Mouse (Mus musculus) kidney, embryonic 15.5 days (tissue): ENCODE results near the gene Zfp280b. TPM values are rescaled to one million over a fixed set of nuclear protein-coding genes. Genes with fewer than 3 reads are reported as not detected.

ENCODE experiments used
- ATAC-seq: fragments of 200-750 bp; cut with Nextera tagmentation; replicated peaks from 2 replicates; pipeline ENCODE4 v1.8.0; 2017; ENCODE audit warnings: moderate TSS enrichment; ENCODE audit not compliant: low FRiP score
- H3K27ac ChIP-seq: fragments of 300-500 bp; sonication (generic); 2 replicates; pipeline ENCODE4 v1.5.1; 2015; ENCODE audit warnings: mild to moderate bottlenecking, inconsistent platforms
- H3K27me3 ChIP-seq: fragments of 300-500 bp; sonication (generic); 2 replicates; pipeline ENCODE4 v1.6.1; 2015; ENCODE audit warnings: inconsistent platforms
- H3K36me3 ChIP-seq: fragments of 300-500 bp; sonication (generic); 2 replicates; pipeline ENCODE4 v1.6.1; 2015; ENCODE audit warnings: inconsistent platforms
- H3K4me1 ChIP-seq: fragments of 300-500 bp; sonication (generic); 2 replicates; pipeline ENCODE4 v1.6.1; 2015; ENCODE audit warnings: inconsistent platforms
- H3K4me2 ChIP-seq: fragments of 300-500 bp; sonication (generic); 2 replicates; pipeline ENCODE4 v1.6.1; 2015; ENCODE audit warnings: moderate library complexity, mild to moderate bottlenecking, inconsistent platforms
- H3K4me3 ChIP-seq: fragments of 300-500 bp; sonication (generic); replicated peaks from 2 replicates; pipeline ENCODE4 v1.5.1; 2015; ENCODE audit warnings: mild to moderate bottlenecking, inconsistent platforms
- H3K9ac ChIP-seq: fragments of 300-500 bp; sonication (generic); 2 replicates; pipeline ENCODE4 v1.6.1; 2015; ENCODE audit warnings: mild to moderate bottlenecking, inconsistent platforms
- H3K9me3 ChIP-seq: fragments of 300-500 bp; sonication (generic); replicated peaks from 2 replicates; pipeline ENCODE4 v1.6.1; 2016; ENCODE audit warnings: inconsistent platforms
- WGBS: fragments of 180-500 bp; shearing (Covaris S2); methylation state at CpG from one replicate; pipeline ENCODE4 v1.1.7; 2015; ENCODE audit warnings: mixed read lengths; 5-methylcytosine and 5-hydroxymethylcytosine counted together
- polyA plus RNA-seq: library from polyadenylated mRNA; unstranded; fragments of >200 nt; fragmentation: Nextera tagmentation; extraction: Ambion mirVana; gene quantifications from 2 replicates; pipeline ENCODE4 v1.2.1, GENCODE M21; 2015

The Zfp280b gene
- polyA plus RNA-seq, 1 experiment from 2014 or later = 24.9 TPM

DNA sequence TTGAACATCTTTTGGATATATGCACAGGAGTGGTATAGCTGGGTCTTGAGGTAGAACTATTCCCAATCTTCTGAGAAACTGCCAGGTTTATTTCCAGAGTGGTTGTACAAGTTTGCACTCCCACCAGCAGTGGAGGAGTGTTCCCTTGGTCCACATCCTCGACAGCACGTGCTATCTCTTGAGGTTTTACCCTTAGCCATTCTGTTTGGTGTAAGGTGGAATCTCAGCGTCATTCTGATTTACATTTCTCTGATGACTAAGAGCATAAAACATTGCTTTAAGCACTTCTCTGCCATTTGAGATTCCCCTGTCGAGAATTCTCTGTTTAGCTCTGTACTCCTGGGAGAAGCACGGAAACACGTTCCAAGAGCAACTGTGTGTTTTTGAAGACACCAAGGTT lies 19.5 kb upstream of the Zfp280b start:
- no peak for ATAC-seq
- H3K4me2 ChIP-seq = no peak overlapping the region
- 66% methylated on average over 6 of the region's 6 CpGs for WGBS
- no peaks in the 10 kb centered on the region for H3K36me3 ChIP-seq
- H3K27me3 ChIP-seq = no peaks in the 10 kb centered on the region
- H3K4me3 ChIP-seq = no peak overlapping the region
- no peaks in the 10 kb centered on the region for H3K4me1 ChIP-seq
- H3K9me3 ChIP-seq = no peaks in the 10 kb centered on the region
- H3K9ac ChIP-seq = no peak overlapping the region
- no peak overlapping the region for H3K27ac ChIP-seq

DNA sequence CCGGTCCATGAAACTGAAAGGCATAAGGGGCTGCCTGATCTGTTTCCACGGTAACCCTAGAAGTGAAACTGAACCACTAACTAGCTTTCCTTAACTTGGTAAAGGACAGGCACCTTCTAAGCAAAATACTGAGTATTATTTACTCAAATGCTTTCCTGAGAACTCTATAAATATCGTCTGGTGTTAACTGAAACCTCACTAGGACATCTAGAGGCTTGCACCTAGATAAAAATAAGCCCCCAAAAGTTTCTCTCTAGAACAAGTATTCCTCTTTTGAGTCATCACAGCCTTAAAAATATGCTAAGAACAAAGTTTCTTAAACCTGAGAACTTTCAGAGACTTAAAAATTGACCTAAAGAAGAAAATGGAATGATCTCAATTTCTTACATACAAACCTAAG lies 15.6 kb upstream of the Zfp280b start:
- no peak overlapping the region for H3K9ac ChIP-seq
- no peak overlapping the region for H3K4me2 ChIP-seq
- no peaks in the 10 kb centered on the region for H3K36me3 ChIP-seq
- H3K4me3 ChIP-seq = no peak overlapping the region
- 87% methylated on average over 3 of the region's 3 CpGs for WGBS
- ATAC-seq = no peak
- no peaks in the 10 kb centered on the region for H3K4me1 ChIP-seq
- no peaks in the 10 kb centered on the region for H3K27me3 ChIP-seq
- no peak overlapping the region for H3K27ac ChIP-seq
- H3K9me3 ChIP-seq = no peaks in the 10 kb centered on the region; the same call in 1 of the 2 replicates

DNA sequence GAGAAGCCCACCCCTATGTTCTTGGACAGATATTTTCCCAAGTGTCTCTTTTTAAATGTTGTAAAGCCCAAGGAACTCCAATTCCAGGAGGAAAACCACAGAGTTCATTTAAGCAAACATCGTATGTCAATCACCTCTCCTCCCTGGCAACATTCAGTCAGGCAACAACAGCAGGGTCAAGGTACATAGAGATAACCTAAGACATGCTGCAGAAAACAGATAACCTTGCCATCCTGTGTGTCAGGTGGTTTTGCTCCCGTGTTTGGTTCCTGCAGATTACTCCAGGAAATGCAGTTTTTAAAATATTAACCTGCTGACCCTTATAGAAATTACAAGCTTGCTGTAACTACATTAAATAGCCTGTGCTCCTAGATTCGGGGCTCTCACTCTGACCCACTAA lies 10.7 kb upstream of the Zfp280b start:
- Histone ChIP-seq H3K9me3 (peaks cover 6% of the 10 kb centered on the region; the same call in 1 of the 2 replicates), H3K36me3 (no peaks in the 10 kb centered on the region), H3K4me2 (no peak overlapping the region), H3K4me3 (no peak overlapping the region), H3K4me1 (no peaks in the 10 kb centered on the region), H3K27ac (no peak overlapping the region), H3K27me3 (no peaks in the 10 kb centered on the region), H3K9ac (no peak overlapping the region)
- ATAC-seq = no peak
- 66% methylated on average over 3 of the region's 3 CpGs for WGBS

DNA sequence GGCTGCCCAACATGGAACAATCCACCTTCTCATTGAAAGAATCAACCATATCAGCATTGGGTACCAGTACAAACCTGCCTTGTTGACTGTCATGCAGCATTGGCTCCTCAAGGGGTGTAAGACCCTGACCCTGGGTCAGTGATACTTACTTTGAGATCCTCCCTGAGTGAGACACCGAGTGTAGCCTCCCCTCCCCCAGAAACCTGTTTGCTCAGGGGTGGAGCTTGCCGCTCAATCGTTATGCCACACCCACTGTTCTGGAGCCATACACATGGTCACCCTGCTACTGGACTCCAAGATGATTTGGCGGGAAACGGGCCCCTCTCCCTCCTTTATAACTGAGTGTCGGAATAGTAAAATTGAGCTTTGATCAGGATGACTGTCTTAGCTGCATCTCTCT lies 8.5 kb upstream of the Zfp280b start:
- ATAC-seq = no peak
- whole genome bisulfite sequencing = 86% methylated on average over 6 of the region's 6 CpGs

DNA sequence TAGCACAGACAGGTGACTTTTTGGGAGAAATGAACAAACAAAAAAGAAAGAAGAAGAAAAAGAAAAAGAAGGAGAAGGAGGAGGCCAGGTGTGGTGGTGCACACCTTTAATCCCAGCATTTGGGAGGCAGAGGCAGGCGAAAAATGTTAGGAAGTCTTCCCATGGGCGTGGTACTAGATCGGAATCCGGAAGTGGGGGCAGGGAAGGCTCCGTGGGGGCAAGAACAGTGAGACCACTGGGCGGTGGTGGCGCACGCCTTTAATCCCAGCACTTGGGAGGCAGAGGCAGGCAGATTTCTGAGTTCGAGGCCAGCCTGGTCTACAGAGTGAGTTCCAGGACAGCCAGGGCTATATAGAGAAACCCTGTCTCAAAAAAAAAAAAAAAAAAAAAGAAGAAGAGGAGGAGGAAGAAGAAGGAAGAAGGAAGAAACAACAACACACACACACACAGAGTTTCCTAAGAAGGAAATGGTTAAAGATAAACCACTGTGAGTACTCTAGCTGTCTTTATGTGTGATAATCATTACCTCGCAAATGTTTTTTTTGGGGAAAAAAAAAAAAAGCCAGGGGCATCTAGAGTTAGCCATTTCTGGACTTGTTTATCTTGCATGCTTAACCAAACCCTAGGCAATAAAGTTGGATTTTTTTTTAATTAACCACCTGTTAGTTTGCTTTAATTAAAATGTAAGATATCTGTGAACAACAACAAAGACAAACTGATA lies 6.8 kb upstream of the Zfp280b start:
- H3K4me3 ChIP-seq = no peak overlapping the region
- no peak overlapping the region for H3K9ac ChIP-seq
- no peak overlapping the region for H3K4me2 ChIP-seq
- WGBS = 93% methylated on average over 10 of the region's 10 CpGs
- H3K4me1 ChIP-seq = peaks cover 14% of the 10 kb centered on the region; the same call in 1 of the 2 replicates
- 0 out of 2 replicates have a peak, but pooled peaks cover 6% of the 10 kb centered on the region for H3K9me3 ChIP-seq
- ATAC-seq = no peak
- H3K27ac ChIP-seq = no peak overlapping the region
- H3K27me3 ChIP-seq = no peaks in the 10 kb centered on the region
- no peaks in the 10 kb centered on the region for H3K36me3 ChIP-seq

More for the DNA sequence above, 8.5 kb upstream of the Zfp280b start:
- no peak overlapping the region for H3K9ac ChIP-seq
- H3K9me3 ChIP-seq = peaks cover 6% of the 10 kb centered on the region; the same call in 1 of the 2 replicates
- no peak overlapping the region for H3K4me2 ChIP-seq
- H3K27me3 ChIP-seq = no peaks in the 10 kb centered on the region
- H3K4me1 ChIP-seq = peaks cover 14% of the 10 kb centered on the region; the same call in 1 of the 2 replicates
- no peaks in the 10 kb centered on the region for H3K36me3 ChIP-seq
- H3K27ac ChIP-seq = no peak overlapping the region
- H3K4me3 ChIP-seq = no peak overlapping the region

DNA sequence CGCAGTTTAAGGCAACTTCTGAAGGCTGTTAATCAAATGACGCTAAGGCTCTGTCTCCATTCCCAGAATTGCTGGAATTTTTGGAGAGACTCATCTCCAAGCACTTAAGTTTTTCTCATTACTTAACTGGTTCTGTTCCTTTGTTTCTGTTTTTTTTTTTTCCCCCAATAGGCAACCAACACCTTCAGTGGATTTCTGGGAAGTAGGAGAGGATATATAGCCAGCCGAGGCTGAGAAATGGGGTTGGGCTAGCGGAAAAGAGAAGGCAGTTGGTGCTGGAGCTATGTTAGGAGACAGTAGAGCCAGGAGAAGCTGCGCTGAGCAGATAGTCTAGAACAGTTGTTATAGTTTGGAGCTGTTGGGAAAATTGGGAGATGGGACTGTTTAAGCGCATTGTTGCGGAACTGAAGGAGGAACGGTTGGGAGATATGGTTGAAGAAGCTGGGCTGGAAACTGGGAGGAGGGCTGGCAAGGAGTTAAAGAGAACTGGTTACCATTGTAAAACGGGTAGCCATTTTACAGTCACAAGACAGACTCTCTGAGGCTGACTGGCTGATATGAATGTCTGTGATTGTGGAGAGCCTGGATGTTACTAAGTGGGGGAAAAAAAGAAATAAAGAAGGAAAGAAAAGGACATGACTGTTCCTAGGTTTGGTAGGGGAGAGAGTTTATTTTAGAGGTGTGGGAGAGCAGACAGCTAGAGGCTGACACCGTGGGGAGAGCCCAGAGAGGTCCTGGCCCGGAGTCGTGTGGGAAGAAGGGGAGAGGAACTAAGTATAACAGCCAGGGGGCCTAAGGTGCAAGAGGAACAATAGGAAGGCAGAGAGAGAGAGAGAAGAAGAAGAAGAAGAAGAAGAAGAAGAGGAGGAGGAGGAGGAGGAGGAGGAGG lies 5.1 kb upstream of the Zfp280b start:
- peak overlapping the region; percentile 63 for H3K27ac ChIP-seq

DNA sequence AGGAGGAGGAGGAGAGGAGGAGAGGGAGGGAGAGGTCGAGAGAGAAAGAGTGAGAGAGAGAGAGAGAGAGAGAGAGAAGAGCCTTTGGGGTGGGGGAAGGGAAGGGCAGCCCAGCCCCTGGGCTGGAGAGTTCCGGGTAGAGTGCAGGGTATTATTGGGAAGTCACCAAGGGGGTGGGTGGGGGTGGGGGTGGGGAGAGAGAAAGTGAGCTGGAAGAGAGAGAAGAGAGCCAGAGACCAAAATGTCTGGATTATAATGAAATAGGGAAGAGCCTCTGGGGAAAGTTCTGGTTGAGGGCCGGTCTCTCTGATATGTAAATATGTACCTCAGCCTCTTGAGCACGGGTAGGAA lies 4.5 kb upstream of the Zfp280b start:
- H3K4me3 ChIP-seq = no peak overlapping the region
- ATAC-seq = no peak
- WGBS = 19% methylated on average over 3 of the region's 4 CpGs
- H3K36me3 ChIP-seq = no peaks in the 10 kb centered on the region
- peaks cover 18% of the 10 kb centered on the region; the same call in 1 of the 2 replicates for H3K4me1 ChIP-seq
- H3K27ac ChIP-seq = 0 out of 2 replicates have a peak overlapping the region, but pooled peaks have one; percentile 41
- H3K9me3 ChIP-seq = 0 out of 2 replicates have a peak, but pooled peaks cover 6% of the 10 kb centered on the region
- H3K27me3 ChIP-seq = no peaks in the 10 kb centered on the region
- H3K9ac ChIP-seq = no peak overlapping the region
- no peak overlapping the region for H3K4me2 ChIP-seq

More for the DNA sequence above, 5.1 kb upstream of the Zfp280b start:
- Histone ChIP-seq H3K4me2 (no peak overlapping the region), H3K4me3 (no peak overlapping the region), H3K36me3 (no peaks in the 10 kb centered on the region), H3K4me1 (peaks cover 18% of the 10 kb centered on the region; the same call in 1 of the 2 replicates), H3K27me3 (no peaks in the 10 kb centered on the region), H3K9ac (no peak overlapping the region), H3K9me3 (0 out of 2 replicates have a peak, but pooled peaks cover 6% of the 10 kb centered on the region)
- WGBS = 50% methylated on average over 12 of the region's 12 CpGs
- ATAC-seq = no peak

DNA sequence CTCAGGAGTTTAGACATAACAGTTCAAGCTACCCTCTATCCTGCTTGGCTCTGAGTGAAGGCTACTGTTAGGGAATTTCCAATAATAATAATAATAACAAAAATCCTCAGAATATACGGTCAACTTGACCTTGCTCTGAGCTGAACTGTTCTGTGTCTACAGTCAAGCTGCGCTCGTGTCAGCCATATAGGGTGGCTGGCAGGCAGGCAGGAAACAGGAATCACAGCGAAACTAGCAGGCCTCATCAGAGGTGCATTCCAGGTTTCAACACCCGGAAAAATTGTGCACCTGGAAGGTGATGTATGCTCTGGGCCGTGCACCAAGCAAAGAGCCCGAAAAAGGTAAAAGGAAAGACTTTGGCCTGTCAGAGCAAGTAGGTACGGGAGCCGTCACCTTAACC lies 4.1 kb upstream of the Zfp280b start:
- 0 out of 2 replicates have a peak, but pooled peaks cover 6% of the 10 kb centered on the region for H3K9me3 ChIP-seq
- ATAC-seq = no peak
- no peak overlapping the region for H3K4me2 ChIP-seq
- 0 out of 2 replicates have a peak overlapping the region, but pooled peaks have one; percentile 41 for H3K27ac ChIP-seq
- no peak overlapping the region for H3K9ac ChIP-seq
- no peak overlapping the region for H3K4me3 ChIP-seq
- no peaks in the 10 kb centered on the region for H3K36me3 ChIP-seq
- no peaks in the 10 kb centered on the region for H3K27me3 ChIP-seq
- WGBS = 61% methylated on average over 9 of the region's 9 CpGs
- peaks cover 22% of the 10 kb centered on the region for H3K4me1 ChIP-seq

DNA sequence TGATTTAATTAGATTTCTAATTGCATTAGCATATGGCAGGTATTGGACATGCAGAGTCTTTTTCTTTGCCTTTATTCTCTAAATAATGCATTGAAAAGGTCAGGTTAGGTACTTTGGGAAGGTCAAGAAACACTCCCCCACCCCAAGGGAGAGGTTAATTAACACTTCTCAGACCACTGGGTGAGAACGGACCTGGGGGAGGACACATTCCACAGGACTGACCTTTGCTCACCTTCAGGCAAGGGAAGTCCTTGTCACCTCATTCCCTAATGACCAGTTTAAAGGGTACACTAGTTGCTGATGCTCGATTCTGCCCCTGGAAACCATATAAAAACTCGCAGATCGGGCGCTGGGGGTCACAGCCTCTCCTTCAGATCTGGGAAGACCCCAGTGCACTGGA lies 3.2 kb upstream of the Zfp280b start:
- WGBS = 55% methylated on average over 5 of the region's 5 CpGs
- H3K4me2 ChIP-seq = no peak overlapping the region

DNA sequence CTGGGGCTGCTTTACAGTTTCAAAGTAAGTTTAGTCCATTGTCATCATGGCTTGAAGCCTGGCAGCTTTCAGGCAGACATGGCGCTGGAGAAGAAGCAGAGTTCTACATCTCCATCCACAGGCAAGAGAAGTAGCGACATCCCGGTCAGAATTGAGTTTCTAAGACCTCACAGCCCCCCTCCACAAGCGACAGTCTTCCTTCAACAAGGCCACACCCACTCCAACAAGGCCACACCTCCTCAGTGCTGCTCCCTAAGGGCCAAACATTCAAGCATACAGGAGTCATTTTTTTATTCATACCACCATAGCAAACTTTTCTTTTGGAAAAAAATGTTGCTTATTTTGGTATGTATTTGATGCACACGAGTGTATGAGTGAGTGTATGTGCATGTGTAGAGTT lies 2.0 kb upstream of the Zfp280b start:
- no peak for ATAC-seq
- Histone ChIP-seq H3K4me3 (no peak overlapping the region), H3K9ac (no peak overlapping the region), H3K4me2 (no peak overlapping the region), H3K36me3 (peaks cover 12% of the 10 kb centered on the region), H3K9me3 (no peaks in the 10 kb centered on the region), H3K27me3 (no peaks in the 10 kb centered on the region), H3K27ac (no peak overlapping the region), H3K4me1 (peaks cover 31% of the 10 kb centered on the region)
- WGBS = 77% methylated on average over 5 of the region's 5 CpGs

More for the DNA sequence above, 3.2 kb upstream of the Zfp280b start:
- Histone ChIP-seq H3K9me3 (0 out of 2 replicates have a peak, but pooled peaks cover 6% of the 10 kb centered on the region), H3K4me1 (peaks cover 31% of the 10 kb centered on the region), H3K9ac (no peak overlapping the region), H3K27me3 (no peaks in the 10 kb centered on the region), H3K4me3 (no peak overlapping the region), H3K36me3 (peaks cover 4% of the 10 kb centered on the region; the same call in 1 of the 2 replicates), H3K27ac (0 out of 2 replicates have a peak overlapping the region, but pooled peaks have one; percentile 11)
- no peak for ATAC-seq

DNA sequence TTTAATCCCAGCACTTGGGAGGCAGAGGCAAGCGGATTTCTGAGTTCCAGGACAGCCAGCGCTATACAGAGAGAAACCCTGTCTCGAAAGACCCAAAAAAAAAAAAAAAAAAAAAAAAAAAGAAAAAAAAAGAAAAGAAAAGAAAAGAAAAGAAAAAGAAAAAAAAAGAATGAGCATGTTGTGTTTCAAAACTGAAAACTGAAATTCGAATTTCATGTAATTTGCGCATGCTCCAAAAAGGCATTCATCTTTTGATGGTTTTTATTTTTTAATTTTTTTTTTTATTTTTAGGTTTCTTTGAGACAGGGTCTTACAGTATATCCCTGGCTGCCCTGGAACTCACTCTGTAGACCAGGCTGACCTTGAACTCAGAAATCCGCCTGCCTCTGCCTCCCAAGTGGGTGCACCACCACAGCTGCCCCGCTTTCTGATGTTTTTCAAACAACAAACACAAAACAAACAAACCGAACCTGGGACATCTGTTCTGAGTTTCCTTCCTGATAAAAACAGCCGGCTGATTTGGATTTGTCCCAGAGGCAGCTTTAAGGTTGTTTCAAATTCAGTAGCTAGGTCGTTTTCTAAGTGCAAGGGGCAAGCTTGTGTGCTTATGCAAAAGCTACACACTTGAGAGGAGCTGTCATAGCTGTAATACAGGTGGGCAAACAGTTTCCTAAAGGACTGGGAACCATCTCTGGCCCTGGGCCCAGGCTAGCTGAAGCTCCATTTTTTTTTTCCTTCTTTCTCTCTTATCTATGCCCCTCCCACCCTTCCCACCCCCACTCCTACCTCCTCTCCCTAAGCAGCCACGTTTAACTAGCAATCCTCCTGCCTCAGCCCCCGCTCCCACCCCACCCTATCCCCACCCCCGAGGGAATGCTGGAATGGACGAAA lies 694 bp upstream of the Zfp280b start:
- WGBS = 53% methylated on average over 14 of the region's 14 CpGs
- H3K27me3 ChIP-seq = no peaks in the 10 kb centered on the region
- ATAC-seq = no peak; the same call in 1 of the 2 replicates
- H3K4me2 ChIP-seq = peak overlapping the region; percentile 73
- H3K9ac ChIP-seq = peak overlapping the region; percentile 88; the same call in 1 of the 2 replicates
- H3K27ac ChIP-seq = peak overlapping the region; percentile 81
- peaks cover 19% of the 10 kb centered on the region for H3K36me3 ChIP-seq
- peak overlapping the region; percentile 93 for H3K4me3 ChIP-seq
- H3K4me1 ChIP-seq = peaks cover 31% of the 10 kb centered on the region
- no peaks in the 10 kb centered on the region for H3K9me3 ChIP-seq
